Mouse (Mus musculus) neural tube, embryonic 15.5 days (tissue): Measurements from ENCODE around the gene Foxf1. TPM values are rescaled to one million over a fixed set of nuclear protein-coding genes. Genes with fewer than 3 reads are reported as not detected.
A peak's percentile ranks its signal among the peaks of the same experiment; 100 is the strongest.

Source experiments
- ATAC-seq: fragments of 200-750 bp; cut with Nextera tagmentation; 2 replicates; pipeline ENCODE4 v1.8.0; 2017; ENCODE audit warnings: mild to moderate bottlenecking, moderate TSS enrichment, moderate library complexity; ENCODE audit not compliant: low FRiP score
- H3K27ac ChIP-seq: fragments of 300-500 bp; sonication (generic); replicated peaks from 2 replicates; pipeline ENCODE4 v1.5.1; 2015; ENCODE audit warnings: mild to moderate bottlenecking, inconsistent platforms
- H3K27me3 ChIP-seq: fragments of 300-500 bp; sonication (generic); replicated peaks from 2 replicates; pipeline ENCODE4 v1.6.1; 2015; ENCODE audit warnings: inconsistent platforms
- H3K36me3 ChIP-seq: fragments of 300-500 bp; sonication (generic); 2 replicates; pipeline ENCODE4 v1.6.1; 2015; ENCODE audit warnings: inconsistent platforms
- H3K4me1 ChIP-seq: fragments of 300-500 bp; sonication (generic); 2 replicates; pipeline ENCODE4 v1.6.1; 2015; ENCODE audit warnings: inconsistent platforms
- H3K4me2 ChIP-seq: fragments of 300-500 bp; sonication (generic); 2 replicates; pipeline ENCODE4 v1.6.1; 2015; ENCODE audit warnings: inconsistent platforms, mild to moderate bottlenecking, moderate library complexity
- H3K4me3 ChIP-seq: fragments of 300-500 bp; sonication (generic); replicated peaks from 2 replicates; pipeline ENCODE4 v1.5.1; 2015; ENCODE audit warnings: mild to moderate bottlenecking, inconsistent platforms
- H3K9ac ChIP-seq: fragments of 300-500 bp; sonication (generic); replicated peaks from 2 replicates; pipeline ENCODE4 v1.6.1; 2015; ENCODE audit warnings: mild to moderate bottlenecking, inconsistent platforms
- H3K9me3 ChIP-seq: fragments of 300-500 bp; sonication (generic); replicated peaks from 2 replicates; pipeline ENCODE4 v1.6.1; 2016; ENCODE audit warnings: inconsistent platforms
- WGBS: fragments of 180-500 bp; shearing (Covaris S2); methylation state at CpG from one replicate; pipeline ENCODE4 v1.1.7; 2015; ENCODE audit warnings: mixed read lengths; 5-methylcytosine and 5-hydroxymethylcytosine counted together
- polyA plus RNA-seq: library from polyadenylated mRNA; unstranded; fragments of >200 nt; fragmentation: Nextera tagmentation; extraction: Ambion mirVana; gene quantifications from 2 replicates; pipeline ENCODE4 v1.2.1, GENCODE M21; 2015

Foxf1 gene
- 1.6 and 15.7 TPM in 2 replicates for polyA plus RNA-seq

DNA sequence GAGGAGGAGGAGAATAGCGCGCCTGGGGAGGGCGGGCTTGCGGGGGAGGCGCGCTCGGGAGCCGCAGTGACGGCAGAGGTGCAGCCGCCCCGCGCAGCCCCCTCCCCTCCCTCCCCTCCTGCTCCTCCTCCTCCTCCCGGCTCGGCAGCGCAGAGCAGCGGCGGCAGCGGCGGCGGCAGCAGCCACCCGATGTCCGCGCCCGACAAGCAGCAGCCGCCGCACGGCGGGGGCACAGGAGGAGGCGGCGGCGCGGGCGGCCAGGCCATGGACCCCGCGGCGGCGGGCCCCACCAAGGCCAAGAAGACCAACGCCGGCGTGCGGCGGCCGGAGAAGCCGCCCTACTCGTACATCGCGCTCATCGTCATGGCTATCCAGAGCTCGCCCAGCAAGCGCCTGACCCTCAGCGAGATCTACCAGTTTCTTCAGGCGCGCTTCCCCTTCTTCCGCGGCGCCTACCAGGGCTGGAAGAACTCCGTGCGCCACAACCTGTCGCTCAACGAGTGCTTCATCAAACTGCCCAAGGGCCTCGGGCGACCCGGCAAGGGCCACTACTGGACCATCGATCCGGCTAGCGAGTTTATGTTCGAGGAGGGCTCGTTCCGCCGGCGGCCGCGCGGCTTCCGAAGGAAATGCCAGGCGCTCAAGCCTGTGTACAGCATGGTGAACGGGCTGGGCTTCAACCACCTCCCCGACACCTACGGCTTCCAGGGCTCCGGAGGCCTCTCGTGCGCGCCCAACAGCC, at the start of gene Foxf1:
TSS of gene Foxf1 (plus strand) at position 177 of the 742 bp plus-strand sequence.
- Histone ChIP-seq H3K9ac (peak within 1 kb of the TSS; percentile 28; the same call in 1 of the 2 replicates), H3K4me2 (peak within 1 kb of the TSS; percentile 67), H3K4me3 (peak within 1 kb of the TSS; percentile 37), H3K27ac (0 out of 2 replicates have a peak within 1 kb of the TSS, but pooled peaks have one; percentile 5), H3K27me3 (peaks cover 97% of the 10 kb centered on the region), H3K36me3 (no peaks in the 10 kb centered on the region), H3K4me1 (peaks cover 26% of the 10 kb centered on the region), H3K9me3 (no peaks in the 10 kb centered on the region)
- under 1% methylated on average over 69 of the region's 83 CpGs for WGBS
- ATAC-seq, result no peak

- H3K9ac ChIP-seq, result no peak overlapping the region
- no peaks in the 10 kb centered on the region for H3K9me3 ChIP-seq
- 79% methylated on average over 8 of the region's 8 CpGs for WGBS
- ATAC-seq, result no peak
- no peak overlapping the region for H3K4me2 ChIP-seq
- no peak overlapping the region for H3K4me3 ChIP-seq
- H3K27me3 ChIP-seq, result peaks cover 6% of the 10 kb centered on the region
- no peaks in the 10 kb centered on the region for H3K36me3 ChIP-seq
- H3K27ac ChIP-seq, result no peak overlapping the region
- no peaks in the 10 kb centered on the region for H3K4me1 ChIP-seq
Measured at GRCm38 (mm10) chr8:121035611-121036010, 48.6 kb upstream of the Foxf1 start.

DNA sequence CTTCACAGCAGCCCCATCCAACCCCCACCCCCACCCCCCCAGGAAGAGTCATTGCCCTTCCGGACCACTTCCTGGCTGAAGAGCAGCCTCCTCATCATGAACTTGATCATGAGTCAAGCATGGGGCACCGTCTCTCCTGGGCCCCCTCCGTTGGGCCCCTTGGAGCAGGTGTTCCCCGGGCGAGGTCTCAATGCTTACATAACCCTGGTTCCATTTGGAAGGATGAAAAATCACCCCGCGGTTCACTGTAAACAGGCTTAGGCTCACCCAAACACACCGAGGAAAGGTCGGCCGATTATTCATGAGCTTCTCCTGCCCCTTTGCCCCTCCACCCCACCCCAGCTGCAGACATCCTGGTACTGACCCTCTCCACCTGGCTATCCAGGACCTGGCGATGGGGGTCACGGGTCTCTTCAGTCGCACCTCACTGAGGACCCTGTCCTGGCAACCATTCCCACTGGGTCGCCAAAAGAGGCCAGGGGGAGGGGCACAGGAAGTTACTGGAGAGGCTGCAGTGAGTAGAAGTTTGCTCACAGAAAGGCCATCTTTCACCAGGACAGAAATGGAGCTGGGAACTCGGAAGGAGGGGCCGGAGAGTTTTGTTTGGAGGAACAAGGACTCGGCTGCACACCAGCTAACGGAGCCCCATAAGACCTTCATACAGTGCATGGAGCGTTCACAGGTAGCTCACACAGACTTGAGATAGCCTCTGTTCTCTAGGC, 40.3 kb upstream of the Foxf1 start:
- Histone ChIP-seq H3K4me1 (no peaks in the 10 kb centered on the region), H3K27me3 (0 out of 2 replicates have a peak, but pooled peaks cover 2% of the 10 kb centered on the region), H3K4me3 (no peak overlapping the region), H3K4me2 (no peak overlapping the region), H3K9ac (no peak overlapping the region), H3K9me3 (no peaks in the 10 kb centered on the region), H3K36me3 (no peaks in the 10 kb centered on the region), H3K27ac (no peak overlapping the region)
- ATAC-seq, result no peak
- whole genome bisulfite sequencing, result 66% methylated on average over 19 of the region's 19 CpGs

- no peaks in the 10 kb centered on the region for H3K36me3 ChIP-seq
- H3K27me3 ChIP-seq, result peaks cover 13% of the 10 kb centered on the region; the same call in 1 of the 2 replicates
- no peak overlapping the region for H3K4me2 ChIP-seq
- H3K9me3 ChIP-seq, result no peaks in the 10 kb centered on the region
- no peak overlapping the region for H3K27ac ChIP-seq
- 70% methylated on average over 9 of the region's 9 CpGs for WGBS
- no peak for ATAC-seq
- no peak overlapping the region for H3K9ac ChIP-seq
- H3K4me3 ChIP-seq, result no peak overlapping the region
- no peaks in the 10 kb centered on the region for H3K4me1 ChIP-seq
Measured at GRCm38 (mm10) chr8:121047441-121047840, 36.7 kb upstream of the Foxf1 start.

DNA sequence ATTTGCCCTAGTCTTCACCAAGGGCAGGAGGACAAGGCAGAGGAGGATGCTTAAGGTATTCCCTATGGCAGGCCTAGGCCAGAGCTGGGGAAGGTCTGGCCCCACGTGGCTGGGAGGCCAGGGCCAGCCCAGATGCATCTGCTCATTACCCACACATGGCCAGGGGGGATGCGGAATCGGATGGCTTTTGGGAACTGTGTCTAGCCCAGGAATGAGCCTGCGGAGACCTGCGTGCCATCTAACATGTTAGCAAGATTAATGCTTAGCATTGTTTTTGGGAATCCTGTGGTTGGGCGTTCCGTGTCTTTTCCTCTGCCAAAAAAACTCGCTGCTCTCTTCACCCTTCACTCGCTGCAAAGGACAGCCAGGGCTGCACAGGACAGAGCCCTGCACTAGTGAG, 26.1 kb upstream of the Foxf1 start:
- Histone ChIP-seq H3K4me2 (no peak overlapping the region), H3K27ac (no peak overlapping the region), H3K9ac (no peak overlapping the region), H3K4me3 (no peak overlapping the region), H3K9me3 (no peaks in the 10 kb centered on the region), H3K4me1 (peaks cover 14% of the 10 kb centered on the region), H3K36me3 (no peaks in the 10 kb centered on the region), H3K27me3 (peaks cover 15% of the 10 kb centered on the region)
- no peak for ATAC-seq
- WGBS, result 50% methylated on average over 9 of the region's 9 CpGs

GRCm38 (mm10) chr8:121059098-121059497, 25.1 kb upstream of the Foxf1 start:
- H3K4me3 ChIP-seq, result no peak overlapping the region
- peak; percentile 69; the same call in 1 of the 2 replicates for ATAC-seq
- H3K27ac ChIP-seq, result no peak overlapping the region
- WGBS, result 54% methylated on average over 7 of the region's 7 CpGs
- peaks cover 21% of the 10 kb centered on the region for H3K27me3 ChIP-seq
- no peaks in the 10 kb centered on the region for H3K36me3 ChIP-seq
- no peaks in the 10 kb centered on the region for H3K9me3 ChIP-seq
- H3K4me2 ChIP-seq, result no peak overlapping the region
- peaks cover 20% of the 10 kb centered on the region for H3K4me1 ChIP-seq
- no peak overlapping the region for H3K9ac ChIP-seq

GRCm38 (mm10) chr8:121062521-121062920, 21.7 kb upstream of the Foxf1 start:
- Histone ChIP-seq H3K27ac (peak overlapping the region; percentile 54; the same call in 1 of the 2 replicates), H3K36me3 (no peaks in the 10 kb centered on the region), H3K4me3 (no peak overlapping the region), H3K9me3 (no peaks in the 10 kb centered on the region), H3K4me1 (peaks cover 20% of the 10 kb centered on the region), H3K27me3 (peaks cover 28% of the 10 kb centered on the region), H3K9ac (no peak overlapping the region), H3K4me2 (no peak overlapping the region)
- 44% methylated on average over 6 of the region's 6 CpGs for WGBS
- no peak for ATAC-seq

- Histone ChIP-seq H3K36me3 (no peaks in the 10 kb centered on the region), H3K4me3 (no peak overlapping the region), H3K27ac (no peak overlapping the region), H3K9ac (no peak overlapping the region), H3K4me2 (peak overlapping the region; percentile 13; the same call in 1 of the 2 replicates), H3K4me1 (peaks cover 20% of the 10 kb centered on the region), H3K27me3 (peaks cover 36% of the 10 kb centered on the region), H3K9me3 (no peaks in the 10 kb centered on the region)
- ATAC-seq, result no peak
- 31% methylated on average over 13 of the region's 13 CpGs for WGBS
Measured at GRCm38 (mm10) chr8:121063649-121064048, 20.5 kb upstream of the Foxf1 start.

- Histone ChIP-seq H3K4me2 (no peak overlapping the region), H3K27ac (no peak overlapping the region), H3K27me3 (peaks cover 87% of the 10 kb centered on the region), H3K4me1 (peaks cover 6% of the 10 kb centered on the region; the same call in 1 of the 2 replicates), H3K9ac (no peak overlapping the region), H3K36me3 (no peaks in the 10 kb centered on the region), H3K9me3 (0 out of 2 replicates have a peak, but pooled peaks cover 4% of the 10 kb centered on the region), H3K4me3 (no peak overlapping the region)
- 1% methylated on average over 12 of the region's 12 CpGs for WGBS
- ATAC-seq, result no peak
Measured at GRCm38 (mm10) chr8:121071454-121071853, 12.7 kb upstream of the Foxf1 start.

- peaks cover 92% of the 10 kb centered on the region for H3K27me3 ChIP-seq
- H3K36me3 ChIP-seq, result no peaks in the 10 kb centered on the region
- no peak for ATAC-seq
- no peak overlapping the region for H3K4me3 ChIP-seq
- 10% methylated on average over 11 of the region's 11 CpGs for WGBS
- no peak overlapping the region for H3K9ac ChIP-seq
- H3K4me1 ChIP-seq, result peaks cover 6% of the 10 kb centered on the region; the same call in 1 of the 2 replicates
- H3K27ac ChIP-seq, result no peak overlapping the region
- H3K9me3 ChIP-seq, result 0 out of 2 replicates have a peak, but pooled peaks cover 4% of the 10 kb centered on the region
- H3K4me2 ChIP-seq, result no peak overlapping the region
Measured at GRCm38 (mm10) chr8:121072406-121073130, 11.6 kb upstream of the Foxf1 start.
